Mouse (Mus musculus): ENCODE results near the gene Nedd4.
A peak's percentile ranks its signal among the peaks of the same experiment; 100 is the strongest.
"Not testable (repeated sequence)": the region's sequence is repeated elsewhere in the genome, so short reads cannot be mapped to it uniquely, and the experiment has no call there.

The Nedd4 gene

GRCm38 (mm10) chr9:72652961-72653360 is 9.2 kb upstream of the Nedd4 start:
- peak; percentile 66 for DNase-seq (ENCODE audit: extremely low spot score)

GRCm38 (mm10) chr9:72653533-72653932 is 8.6 kb upstream of the Nedd4 start:
- DNase-seq (ENCODE audit: extremely low spot score), result no peak

- DNase-seq (ENCODE audit: extremely low spot score), result peak; percentile 61
Observed at GRCm38 (mm10) chr9:72654593-72655242, 7.4 kb upstream of the Nedd4 start.

GRCm38 (mm10) chr9:72655602-72656001 is 6.5 kb upstream of the Nedd4 start:
- DNase-seq (ENCODE audit: extremely low spot score), result no peak

- no peak for DNase-seq (ENCODE audit: extremely low spot score)
Observed at GRCm38 (mm10) chr9:72656491-72656890, 5.7 kb upstream of the Nedd4 start.

- DNase-seq (ENCODE audit: extremely low spot score), result no peak
Observed at GRCm38 (mm10) chr9:72656940-72657339, 5.2 kb upstream of the Nedd4 start.

- no peak for DNase-seq (ENCODE audit: extremely low spot score)
Observed at GRCm38 (mm10) chr9:72657694-72658093, 4.5 kb upstream of the Nedd4 start.

- DNase-seq (ENCODE audit: extremely low spot score), result no peak
Observed at GRCm38 (mm10) chr9:72660139-72660538, 2.0 kb upstream of the Nedd4 start.

GRCm38 (mm10) chr9:72660911-72661310 is 1.2 kb upstream of the Nedd4 start:
- no peak for DNase-seq (ENCODE audit: extremely low spot score)

- DNase-seq (ENCODE audit: extremely low spot score), result no peak
Observed at GRCm38 (mm10) chr9:72661561-72661894, 618 bp upstream of the Nedd4 start.

- peak; percentile 86 for DNase-seq (ENCODE audit: extremely low spot score)
Observed at GRCm38 (mm10) chr9:72662691-72663533, 766 bp downstream of the Nedd4 start.

- DNase-seq (ENCODE audit: extremely low spot score), result no peak
Observed at GRCm38 (mm10) chr9:72663534-72663918, 1.4 kb downstream of the Nedd4 start.

GRCm38 (mm10) chr9:72664409-72665351 is 2.5 kb downstream of the Nedd4 start:
- DNase-seq (ENCODE audit: extremely low spot score), result no peak

GRCm38 (mm10) chr9:72665517-72665916 is 3.4 kb downstream of the Nedd4 start:
- DNase-seq (ENCODE audit: extremely low spot score), result peak; percentile 59

- DNase-seq (ENCODE audit: extremely low spot score), result not testable (repeated sequence)
Observed at GRCm38 (mm10) chr9:72666352-72667021, 4.3 kb downstream of the Nedd4 start.

- DNase-seq (ENCODE audit: extremely low spot score), result no peak
Observed at GRCm38 (mm10) chr9:72667126-72667525, 5.0 kb downstream of the Nedd4 start.

GRCm38 (mm10) chr9:72669383-72669782 is 7.2 kb downstream of the Nedd4 start:
- no peak for DNase-seq (ENCODE audit: extremely low spot score)

GRCm38 (mm10) chr9:72672361-72672760 is 10.2 kb downstream of the Nedd4 start:
- DNase-seq (ENCODE audit: extremely low spot score), result peak; percentile 74

GRCm38 (mm10) chr9:72674957-72675744 is 13.0 kb downstream of the Nedd4 start:
- no peak for DNase-seq (ENCODE audit: extremely low spot score)

GRCm38 (mm10) chr9:72675745-72676200 is 13.6 kb downstream of the Nedd4 start:
- no peak for DNase-seq (ENCODE audit: extremely low spot score)

- no peak for DNase-seq (ENCODE audit: extremely low spot score)
Observed at GRCm38 (mm10) chr9:72677659-72678058, 15.5 kb downstream of the Nedd4 start.
